Mouse (Mus musculus): ENCODE measurements around the gene Emd.

Gene Emd

GRCm38 (mm10) chrX:74273422-74274322, 19.2 kb downstream of the Emd start:
- no peak for DNase-seq (ENCODE audit: low spot score in 2 of 2)

GRCm38 (mm10) chrX:74277916-74278315, 23.4 kb downstream of the Emd start:
- DNase-seq (ENCODE audit: low spot score in 2 of 2), result no peak

GRCm38 (mm10) chrX:74281041-74281731, 26.7 kb downstream of the Emd start:
- DNase-seq (ENCODE audit: low spot score in 2 of 2), result no peak

- peak in 1 of 2 experiments; percentile 59 for DNase-seq (ENCODE audit: low spot score in 2 of 2)
These were observed 27.4 kb downstream of the Emd start, which contains the start of the genes Taz and Dnase1l1 for GRCm38 (mm10) chrX:74281732-74282394. Gene Taz, plus strand, starts transcription at chrX:74281912. Gene Dnase1l1, minus strand, starts transcription at chrX:74282337.

- DNase-seq (ENCODE audit: low spot score in 2 of 2), result peak; percentile 70 to 86
These were observed 28.1 kb downstream of the Emd start for GRCm38 (mm10) chrX:74282395-74283091.

- DNase-seq (ENCODE audit: low spot score in 2 of 2), result no peak
These were observed 28.6 kb downstream of the Emd start for GRCm38 (mm10) chrX:74283092-74283437.

GRCm38 (mm10) chrX:74293431-74293830, 38.9 kb downstream of the Emd start:
- DNase-seq (ENCODE audit: low spot score in 2 of 2), result no peak

GRCm38 (mm10) chrX:74296538-74297448, 42.3 kb downstream of the Emd start, which contains the start of gene Atp6ap1:
Gene Atp6ap1, plus strand, starts transcription at chrX:74297097.
- peak; percentile 92 to 95 for DNase-seq (ENCODE audit: low spot score in 2 of 2)

GRCm38 (mm10) chrX:74298348-74298747, 43.9 kb downstream of the Emd start:
- DNase-seq (ENCODE audit: low spot score in 2 of 2), result no peak

- DNase-seq (ENCODE audit: low spot score in 2 of 2), result no peak
These were observed 45.2 kb downstream of the Emd start for GRCm38 (mm10) chrX:74299721-74300120.

GRCm38 (mm10) chrX:74304867-74305700, 50.6 kb downstream of the Emd start, which contains the start of gene Gdi1:
Gene Gdi1, plus strand, starts transcription at chrX:74304998.
- peak; percentile 42 to 66 for DNase-seq (ENCODE audit: low spot score in 2 of 2)
